Mouse (Mus musculus): ENCODE measurements at regions not wholly inside any gene's neighbourhood (a gene's known extent, or its start where the extent isn't known, plus 50 kb on each side); places are given as distances from the start of the nearest gene placed in this dataset.

DNA sequence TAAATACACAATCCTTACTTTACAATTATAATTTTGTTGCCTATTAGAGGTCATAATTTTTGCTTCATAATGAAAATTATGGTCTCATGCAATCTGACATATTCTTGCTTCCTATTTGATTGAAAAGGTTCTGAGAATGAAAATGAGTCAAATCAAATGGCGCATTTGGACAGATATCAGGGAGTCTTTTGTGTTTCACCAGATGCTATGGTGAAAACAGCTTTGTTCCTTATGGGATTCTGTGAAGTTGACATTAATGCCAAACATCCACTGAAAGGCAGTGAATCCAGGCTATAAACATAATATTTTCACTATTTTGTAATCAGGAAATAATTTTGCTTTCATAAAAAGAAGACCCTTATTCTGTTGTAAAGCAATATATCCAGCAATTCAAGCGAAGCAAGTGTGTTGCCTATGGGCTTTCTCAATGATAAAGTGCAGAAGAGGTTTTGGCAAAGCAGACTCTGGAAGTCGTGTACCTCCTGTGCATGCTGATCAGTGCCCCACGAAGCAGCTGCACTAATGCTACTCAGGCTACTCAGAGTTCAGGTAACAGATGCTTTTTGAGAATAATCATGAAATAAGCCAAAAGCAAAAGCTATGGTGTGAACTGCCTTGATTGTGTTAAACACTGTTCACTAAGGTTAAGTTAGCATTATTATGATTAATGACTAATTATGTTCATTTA, 1353.0 kb upstream of the Luzp2 start:
- Histone ChIP-seq H3K36me3 (ENCODE audit: insufficient read depth, low read length) (no peaks in the 10 kb centered on the region), H3K4me2 (ENCODE audit: low read depth, low read length, poor library complexity, severe bottlenecking) (no peak overlapping the region), H3K27me3 (ENCODE audit: insufficient read depth, low read length) (no peaks in the 10 kb centered on the region), H3K27ac (ENCODE audit: low read depth, low read length) (no peak overlapping the region), H3K4me3 (ENCODE audit: low read depth, low read length) (no peak overlapping the region), H3K9ac (replicated peaks; ENCODE audit: low read length, poor library complexity, severe bottlenecking) (no peak overlapping the region), H3K4me1 (ENCODE audit: insufficient read depth, low read length) (no peaks in the 10 kb centered on the region), H3K9me3 (ENCODE audit: low read length) (no peaks in the 10 kb centered on the region)
- WGBS: 57% methylated on average over 4 of the region's 4 CpGs
- DNase-seq (ENCODE audit: low spot score) (peak; percentile 41), ATAC-seq (ENCODE audit: low FRiP score) (no peak)
- TF ChIP-seq CTCF (IDR thresholded peaks at IDR 0.05): no peak

DNA sequence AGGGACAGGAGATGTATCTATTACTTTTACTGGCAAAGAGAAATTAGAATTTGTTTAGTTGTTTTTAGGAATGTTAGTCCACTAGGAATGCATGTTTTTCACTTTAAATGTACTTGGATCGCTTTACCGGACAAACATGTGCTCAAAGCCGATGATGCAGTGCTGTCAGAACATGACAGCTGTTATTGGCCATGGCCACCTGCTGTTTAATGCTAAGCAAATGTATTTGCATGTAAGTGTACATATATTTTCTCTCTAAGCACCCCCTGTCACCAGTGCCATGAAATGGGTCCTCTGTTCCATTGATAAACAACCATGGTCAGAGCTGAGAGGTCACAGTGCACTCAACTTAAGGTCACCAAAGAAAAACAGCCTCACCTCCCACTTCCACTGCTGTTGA, 1349.2 kb upstream of the Luzp2 start:
- H3K4me1 ChIP-seq (ENCODE audit: insufficient read depth, low read length): no peaks in the 10 kb centered on the region
- no peak overlapping the region for H3K4me3 ChIP-seq (ENCODE audit: low read depth, low read length)
- no peak for TF ChIP-seq CTCF (IDR thresholded peaks at IDR 0.05)
- no peak overlapping the region for H3K27ac ChIP-seq (ENCODE audit: low read depth, low read length)
- H3K36me3 ChIP-seq (ENCODE audit: insufficient read depth, low read length): no peaks in the 10 kb centered on the region
- H3K4me2 ChIP-seq (ENCODE audit: low read depth, low read length, poor library complexity, severe bottlenecking): no peak overlapping the region
- no peaks in the 10 kb centered on the region for H3K9me3 ChIP-seq (ENCODE audit: low read length)
- DNase-seq (ENCODE audit: low spot score): no peak
- WGBS: 78% methylated on average over 3 of the region's 3 CpGs
- ATAC-seq (ENCODE audit: low FRiP score): no peak
- no peaks in the 10 kb centered on the region for H3K27me3 ChIP-seq (ENCODE audit: insufficient read depth, low read length)
- no peak overlapping the region for H3K9ac ChIP-seq (replicated peaks; ENCODE audit: low read length, poor library complexity, severe bottlenecking)

DNA sequence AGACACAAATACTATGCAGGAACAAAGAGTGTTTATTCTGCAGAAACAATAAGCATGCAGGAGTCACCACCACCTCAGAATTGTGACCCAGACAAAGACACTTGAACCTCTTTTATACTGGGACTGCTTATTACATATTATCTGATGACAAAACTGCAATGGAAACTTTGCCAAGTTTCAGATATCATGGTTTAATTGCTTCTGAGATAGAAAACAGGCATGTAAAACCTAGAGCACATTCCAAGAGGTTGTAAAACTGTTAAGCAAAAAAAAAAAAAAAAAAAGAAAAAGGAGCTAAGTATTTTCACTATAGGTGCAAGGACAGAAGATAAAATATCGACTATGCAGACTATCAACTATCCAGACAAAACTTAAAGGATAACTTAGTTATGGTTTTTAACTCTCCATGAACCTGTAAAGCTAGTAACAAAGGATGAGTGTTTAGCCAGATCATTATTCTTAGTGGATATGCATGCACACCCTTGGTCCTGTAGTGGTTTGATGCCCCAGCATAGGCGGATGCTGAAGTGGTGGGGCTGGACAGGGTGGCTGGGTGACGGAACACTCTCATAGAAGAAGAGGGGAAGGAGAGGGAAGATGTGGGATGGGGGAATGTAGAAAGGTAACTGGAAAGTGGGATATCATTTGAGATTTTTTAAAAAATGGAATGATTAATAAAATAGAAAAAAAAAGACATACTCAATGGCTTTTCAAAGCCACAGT, 1312.9 kb upstream of the Luzp2 start:
- Histone ChIP-seq H3K4me1 (ENCODE audit: insufficient read depth, low read length) (no peaks in the 10 kb centered on the region), H3K9ac (replicated peaks; ENCODE audit: low read length, poor library complexity, severe bottlenecking) (no peak overlapping the region), H3K36me3 (ENCODE audit: insufficient read depth, low read length) (no peaks in the 10 kb centered on the region), H3K4me2 (ENCODE audit: low read depth, low read length, poor library complexity, severe bottlenecking) (no peak overlapping the region), H3K27me3 (ENCODE audit: insufficient read depth, low read length) (no peaks in the 10 kb centered on the region), H3K4me3 (ENCODE audit: low read depth, low read length) (no peak overlapping the region), H3K27ac (ENCODE audit: low read depth, low read length) (no peak overlapping the region), H3K9me3 (ENCODE audit: low read length) (no peaks in the 10 kb centered on the region)
- WGBS: 89% methylated on average over 3 of the region's 3 CpGs
- no peak for TF ChIP-seq CTCF (IDR thresholded peaks at IDR 0.05)
- DNase-seq (ENCODE audit: low spot score): no peak
- no peak for ATAC-seq (ENCODE audit: low FRiP score)
